Mouse (Mus musculus) adrenal gland, adult (tissue): ENCODE data around the gene Supt4a.
A peak's percentile ranks its signal among the peaks of the same experiment; 100 is the strongest.

Experiments
- DNase-seq, 2 experiments: peaks; one replicate each; pipeline ENCODE4 v3.0.0; 2022 to 2023; ENCODE audit warnings: low spot score in 1 of 2; ENCODE audit not compliant: inconsistent age in 2 of 2

Gene Supt4a

GRCm38 (mm10) chr11:87763988-87764876, 26.9 kb downstream of the Supt4a start:
- DNase-seq: peak; percentile 72 to 82

GRCm38 (mm10) chr11:87768745-87769144, 31.4 kb downstream of the Supt4a start:
- no peak for DNase-seq

- peak; percentile 74 to 92 for DNase-seq
Observed at GRCm38 (mm10) chr11:87770989-87771388, 33.6 kb downstream of the Supt4a start.

GRCm38 (mm10) chr11:87772354-87772753, 35.0 kb downstream of the Supt4a start:
- no peak for DNase-seq

GRCm38 (mm10) chr11:87778100-87778765, 40.9 kb downstream of the Supt4a start:
- DNase-seq: peak; percentile 62 to 75

- DNase-seq: no peak
Observed at GRCm38 (mm10) chr11:87778915-87779314, 41.6 kb downstream of the Supt4a start.

- peak in 1 of 2 experiments; percentile 71 for DNase-seq
Observed at GRCm38 (mm10) chr11:87779392-87779791, 42.0 kb downstream of the Supt4a start.

- DNase-seq: peak in 1 of 2 experiments; percentile 23
Observed at GRCm38 (mm10) chr11:87780130-87780529, 42.8 kb downstream of the Supt4a start.

- DNase-seq: no peak
Observed at GRCm38 (mm10) chr11:87790088-87790487, 52.7 kb downstream of the Supt4a start.
